Mouse (Mus musculus): ENCODE results near the gene Celf6. TPM values are rescaled to one million over a fixed set of nuclear protein-coding genes. Genes with fewer than 3 reads are reported as not detected.

Gene Celf6
- polyA plus RNA-seq (2012; rRNA removed) = 1.2 and 2.2 TPM in 2 replicates

GRCm38 (mm10) chr9:59577844-59578504 is at the start of gene Celf6:
TSS of gene Celf6 (plus strand) at chr9:59577917.

GRCm38 (mm10) chr9:59539441-59540137 is 38.1 kb upstream of the Celf6 start, which contains the start of the genes Hexa and Tmem202:
TSS of gene Hexa (plus strand) at chr9:59539540.
TSS of gene Tmem202 (minus strand) at chr9:59539847.

GRCm38 (mm10) chr9:59616622-59617306 is 39.0 kb downstream of the Celf6 start, which contains the start of gene Parp6:
TSS of gene Parp6 (plus strand) at chr9:59617284.

DNA sequence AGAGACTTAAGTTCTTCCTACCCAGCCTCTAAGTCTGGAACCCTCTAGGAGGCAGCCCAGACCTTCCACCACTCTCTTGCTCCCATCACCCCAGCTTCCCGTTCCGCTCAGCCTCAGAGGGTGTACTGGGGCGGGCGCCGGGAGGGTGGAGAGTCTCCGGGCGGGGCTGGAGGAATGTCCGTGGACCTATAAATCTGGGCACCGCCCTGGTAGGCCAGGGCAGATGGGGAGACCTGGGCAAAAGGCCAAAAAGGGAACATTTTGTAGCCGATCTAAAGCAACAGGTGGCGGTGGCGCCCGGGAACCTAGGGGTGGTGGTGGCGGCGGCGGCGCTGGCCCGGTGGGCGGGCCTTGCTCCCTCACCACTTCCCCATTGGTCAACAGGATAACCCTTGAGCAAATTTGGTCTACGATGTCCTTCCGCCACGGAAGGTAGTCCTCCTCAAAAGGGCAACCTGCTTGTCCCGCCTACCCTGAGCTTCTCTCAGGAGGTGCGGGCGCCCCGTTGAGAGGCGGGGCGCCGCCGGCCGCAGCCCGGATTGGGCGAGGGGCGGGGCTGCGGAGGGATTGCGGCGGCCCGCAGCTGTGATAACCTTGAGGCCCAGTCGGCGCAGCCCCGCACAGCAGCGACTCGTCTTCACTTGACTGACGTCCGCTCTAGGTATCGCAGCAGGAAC is 78.4 kb downstream of the Celf6 start, which contains the start of gene Pkm:
Gene Pkm, plus strand, starts transcription at position 411 of the 677 bp plus-strand sequence.

Other genes starting within 250 kb of the Celf6 start
- gene Bbs4, start 224.4 kb upstream of the Celf6 start, polyA plus RNA-seq (2012; rRNA removed) = 0.66 and 0.90 TPM in 2 replicates
- 3.2 and 4.1 TPM in 2 replicates for gene Arih1, start 91.3 kb upstream of the Celf6 start, polyA plus RNA-seq (2012; rRNA removed)
- gene Hexa, start 38.4 kb upstream of the Celf6 start, polyA plus RNA-seq (2012; rRNA removed) = 32.8 and 42.4 TPM in 2 replicates
- 0.15 and 0.20 TPM in 2 replicates for gene Tmem202, start 38.1 kb upstream of the Celf6 start, polyA plus RNA-seq (2012; rRNA removed)
- gene Parp6, start 39.4 kb downstream of the Celf6 start, polyA plus RNA-seq (2012; rRNA removed) = 3.3 and 6.6 TPM in 2 replicates
- gene Pkm, start 78.5 kb downstream of the Celf6 start, polyA plus RNA-seq (2012; rRNA removed) = 928 and 1,039 TPM in 2 replicates
- gene Gramd2, start 102.2 kb downstream of the Celf6 start, polyA plus RNA-seq (2012; rRNA removed) = 2.1 and 2.4 TPM in 2 replicates
- gene Senp8, start 172.8 kb downstream of the Celf6 start, polyA plus RNA-seq (2012; rRNA removed) = 0.24 and 0.56 TPM in 2 replicates
- 0.09 and 0.24 TPM in 2 replicates for gene Myo9a, start 173.0 kb downstream of the Celf6 start, polyA plus RNA-seq (2012; rRNA removed)